Mouse (Mus musculus): ENCODE measurements around the gene Wapl.

Gene Wapl

DNA sequence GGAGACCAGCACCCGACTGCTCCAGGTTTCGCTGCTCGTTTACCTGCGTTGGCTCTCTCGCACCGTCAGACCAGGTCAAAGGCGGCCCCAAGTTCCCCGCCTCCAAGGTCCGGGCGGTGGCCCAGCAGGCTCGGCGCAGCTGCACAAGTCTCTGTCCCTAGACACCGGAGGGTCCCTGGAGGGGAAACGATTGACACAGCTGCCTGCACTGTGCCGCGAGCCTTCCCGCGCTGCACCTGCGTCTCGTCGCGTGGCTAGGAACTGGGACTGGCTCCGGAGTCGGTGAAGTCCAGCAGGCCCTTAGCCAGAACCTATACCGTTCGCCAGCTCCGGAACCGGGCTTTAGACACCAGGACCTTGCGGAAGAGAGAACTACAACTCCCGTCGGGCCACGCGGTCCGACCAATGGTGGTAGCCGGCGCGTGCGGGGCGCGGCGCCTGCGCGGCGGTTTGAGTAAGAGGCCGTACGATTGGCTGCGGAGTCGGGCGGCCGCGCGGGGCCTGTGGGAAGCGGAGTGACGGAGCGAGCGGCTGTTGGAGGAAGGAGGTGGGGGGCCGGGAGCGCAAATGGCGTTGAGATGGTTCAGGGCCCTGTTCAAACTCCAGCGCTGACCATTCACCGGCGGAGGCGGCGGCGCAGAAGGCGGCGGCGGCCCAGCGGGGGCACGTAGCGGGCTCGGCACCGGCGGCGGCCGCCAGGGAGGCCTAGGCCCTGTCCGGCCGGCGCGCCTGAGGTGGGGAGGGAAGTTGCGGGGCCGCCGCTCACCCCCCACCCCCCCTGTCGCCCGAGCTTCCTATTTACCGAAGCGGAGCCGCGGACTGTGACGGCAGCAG is at the start of gene Wapl:
Gene Wapl, plus strand, starts transcription at position 534 of the 834 bp plus-strand sequence.
- ChIA-PET POLR2A (interaction anchor here in 3 of 4 experiments (0.6 to 7.5 kb wide), 28 partner anchors 10 to 363 kb away, joined by 3 to 73 read pairs (median 4); partner anchors contain the start of genes Glud1 (in 1 of the 3) and Shld2 (in 1 of the 3)), CTCF (interaction anchor here in 2 of 4 experiments (1.1 to 1.4 kb wide), 2 partner anchors 53 to 104 kb away, joined by 4 to 6 read pairs; no protein-coding TSS in a partner anchor)

DNA sequence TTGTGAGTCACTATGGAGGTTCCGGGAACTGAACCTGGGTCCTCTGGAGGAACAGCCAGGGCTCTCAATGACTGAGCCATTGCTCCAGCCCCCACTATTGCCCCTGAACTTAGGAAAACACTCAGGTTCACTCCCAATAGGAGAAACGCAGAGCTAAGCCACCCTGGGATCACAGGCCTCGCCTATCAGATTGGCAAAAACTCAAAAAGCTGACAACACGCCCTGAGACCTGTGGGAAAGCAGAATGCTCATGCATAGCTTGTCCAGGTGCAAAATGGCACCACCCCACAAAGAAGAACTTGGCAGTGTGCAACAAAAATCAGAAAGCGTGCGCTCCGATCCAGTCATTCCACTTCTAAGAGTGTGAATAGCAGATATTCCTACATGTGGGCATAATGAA is 46.9 kb upstream of the Wapl start:
- POLR2A ChIA-PET = interaction anchor here in 2 of 4 experiments (0.6 to 2.2 kb wide), 4 partner anchors 9 to 142 kb away, joined by 3 to 4 read pairs (median 4); no protein-coding TSS in a partner anchor
- CTCF ChIA-PET = interaction anchor here (0.6 to 1.8 kb wide), 5 partner anchors 8 to 46 kb away, joined by 3 read pairs; no protein-coding TSS in a partner anchor

DNA sequence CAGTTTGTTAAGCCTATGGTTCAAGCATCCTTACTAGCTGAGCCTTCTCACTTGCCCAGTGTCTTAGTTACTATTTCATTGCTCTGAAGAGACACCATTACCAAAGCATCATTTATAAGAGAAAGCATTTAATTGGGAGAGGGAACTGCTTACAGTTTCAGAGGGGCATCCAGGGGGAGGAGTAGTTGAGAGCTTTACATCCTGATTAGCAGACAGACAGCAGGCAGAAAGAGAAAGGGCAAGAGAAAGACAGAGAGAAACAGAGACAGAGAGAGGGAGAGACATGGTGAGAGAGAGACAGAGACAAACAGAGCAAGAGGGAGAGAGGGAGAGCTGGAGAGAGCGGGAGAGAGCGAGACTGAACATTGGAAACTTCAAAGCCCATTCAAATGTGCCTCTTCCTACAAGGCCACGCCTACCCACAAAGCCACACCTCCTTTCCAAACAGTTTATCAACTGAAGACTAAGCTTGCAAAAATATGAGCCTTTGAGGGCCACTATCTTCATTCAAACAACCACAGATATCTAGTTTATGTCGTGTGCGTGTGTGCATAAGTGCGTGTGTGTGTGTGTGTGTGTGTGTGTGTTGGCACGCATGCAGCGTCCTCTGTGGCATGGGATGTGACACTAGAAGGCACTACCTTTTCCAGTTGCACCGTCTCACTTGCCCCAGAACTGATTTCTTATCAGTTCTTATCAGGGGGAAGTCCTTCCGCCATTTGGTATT is 40.8 kb upstream of the Wapl start:
- ChIA-PET POLR2A (interaction anchor here (0.6 to 2.8 kb wide), 14 partner anchors 10 to 299 kb away, joined by 3 to 12 read pairs (median 4); no protein-coding TSS in a partner anchor), CTCF (interaction anchor here (0.5 to 1.8 kb wide), 9 partner anchors 12 to 121 kb away, joined by 3 to 5 read pairs (median 4); no protein-coding TSS in a partner anchor)

DNA sequence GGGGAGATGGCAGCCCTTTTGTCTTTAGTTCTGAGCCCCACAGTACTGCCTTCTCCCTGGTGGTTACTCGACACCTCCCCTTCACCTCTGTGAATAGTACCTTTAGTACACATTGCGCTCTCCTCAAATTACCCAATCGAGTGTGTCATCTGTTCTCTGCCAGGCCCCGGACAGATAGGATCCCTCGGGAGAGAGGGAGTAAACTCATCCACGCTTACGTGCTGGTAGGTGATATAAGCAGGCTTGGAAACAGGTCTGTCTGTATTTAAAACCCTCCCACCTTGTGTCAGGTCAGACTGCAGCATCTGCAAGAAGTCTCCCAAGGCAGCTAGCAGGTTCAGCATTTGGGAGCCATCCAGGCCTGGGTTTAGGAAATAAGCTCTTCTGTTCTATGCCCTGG is 38.5 kb upstream of the Wapl start:
- ChIA-PET POLR2A (no interaction called here), CTCF (no interaction called here)

DNA sequence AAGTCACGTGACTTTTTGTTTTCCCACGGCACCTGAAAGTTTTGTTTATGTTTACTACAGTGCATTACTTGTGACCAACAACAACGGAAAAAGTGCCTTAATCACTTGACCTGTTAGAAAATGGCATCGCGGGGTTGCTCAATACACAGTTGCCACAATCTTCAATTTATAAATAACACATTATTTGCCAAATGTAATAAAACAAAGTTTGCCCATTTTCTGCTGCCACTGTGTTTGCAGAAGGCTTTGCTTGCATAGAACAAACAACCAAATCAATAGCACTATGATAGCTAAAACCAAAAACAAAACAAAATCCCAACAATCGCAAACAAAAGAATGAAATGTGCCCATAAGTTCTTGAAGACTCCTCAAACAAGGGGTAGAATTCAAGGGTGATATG is 38.0 kb upstream of the Wapl start:
- CTCF ChIA-PET = no interaction called here
- POLR2A ChIA-PET = no interaction called here

DNA sequence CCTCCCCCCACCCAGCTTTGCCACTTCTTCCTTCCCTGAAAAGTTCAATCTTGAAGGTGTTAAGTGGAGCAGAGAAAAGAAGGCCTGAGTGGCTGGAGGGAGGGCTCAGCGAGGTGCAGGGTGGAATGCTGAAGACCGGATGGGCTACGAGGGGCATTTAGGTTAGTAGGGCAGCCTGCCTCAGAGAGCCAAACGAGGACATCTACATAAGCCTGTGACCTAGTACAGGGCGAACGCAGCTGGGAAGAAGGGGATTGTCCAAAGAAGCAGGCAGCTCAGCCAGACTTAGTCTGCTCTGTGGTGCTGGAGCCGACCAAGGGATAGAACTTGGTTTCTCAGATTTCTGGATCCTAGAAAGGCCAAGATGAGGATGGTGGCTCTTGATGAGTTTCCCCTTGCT is 29.6 kb upstream of the Wapl start:
- ChIA-PET CTCF (interaction anchor here in 2 of 4 experiments (1.0 to 2.1 kb wide), 2 partner anchors 25 to 32 kb away, joined by 3 to 7 read pairs; no protein-coding TSS in a partner anchor), POLR2A (interaction anchor here (0.7 to 2.0 kb wide), 9 partner anchors 13 to 627 kb away, joined by 3 to 6 read pairs (median 4); no protein-coding TSS in a partner anchor)

DNA sequence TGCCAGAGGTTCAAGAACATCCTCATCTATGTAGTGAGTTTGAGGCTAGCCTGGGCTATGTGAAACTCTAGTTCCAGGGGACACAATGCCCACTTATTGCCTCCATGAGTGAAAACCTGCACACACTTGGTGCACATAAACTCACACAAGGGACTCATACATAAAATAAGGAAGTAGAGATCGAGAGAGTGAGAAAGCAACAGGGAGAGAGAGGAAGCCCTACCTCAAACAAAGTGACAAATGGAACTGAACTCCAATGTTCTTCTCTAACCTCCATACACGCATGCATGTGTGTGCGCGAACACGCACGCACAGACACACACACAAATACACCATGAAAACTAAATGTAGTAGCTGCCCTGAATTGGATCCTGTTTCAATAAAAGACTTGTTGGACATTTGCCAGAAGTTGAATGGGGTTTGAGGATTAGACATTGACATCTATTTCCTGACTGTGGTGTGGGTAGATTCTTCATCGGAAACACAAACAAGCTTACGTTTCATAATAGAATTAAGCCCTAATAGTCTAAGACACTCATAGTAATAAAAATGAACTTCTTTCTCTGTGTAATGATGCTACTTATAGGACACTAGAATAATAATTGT is 25.8 kb upstream of the Wapl start:
- ChIA-PET CTCF (interaction anchor here in 1 of 4 experiments (0.6 kb wide), 1 partner anchor 9 kb away, joined by 4 read pairs; no protein-coding TSS in a partner anchor), POLR2A (interaction anchor here in 2 of 4 experiments (0.7 to 1.4 kb wide), 3 partner anchors 15 to 43 kb away, joined by 3 to 7 read pairs (median 5); no protein-coding TSS in a partner anchor)

DNA sequence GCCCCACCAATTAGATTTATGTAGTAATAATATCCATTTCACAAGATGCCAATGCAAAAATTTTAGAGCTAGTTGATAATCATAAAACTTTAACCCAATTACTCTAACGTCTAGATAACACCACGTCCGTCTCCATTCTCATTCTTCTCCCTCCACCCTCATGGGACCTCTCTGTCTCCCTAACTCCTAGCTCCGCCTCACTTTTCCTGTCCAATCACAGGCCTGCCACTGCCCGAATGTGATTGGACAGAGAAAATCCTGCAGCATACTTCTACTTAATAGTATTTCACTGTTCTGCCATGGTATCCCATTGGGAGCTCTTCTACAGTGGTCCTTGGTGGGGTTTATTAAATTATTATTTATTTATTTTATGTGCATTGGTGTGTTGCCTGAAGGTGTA is 16.6 kb upstream of the Wapl start:
- POLR2A ChIA-PET = interaction anchor here in 3 of 4 experiments (0.7 to 2.2 kb wide), 30 partner anchors 10 to 209 kb away, joined by 3 to 12 read pairs (median 4); partner anchors contain the start of genes Wapl (in 3 of the 3) and Bmpr1a (in 1 of the 3)
- CTCF ChIA-PET = interaction anchor here in 2 of 4 experiments (0.6 to 1.8 kb wide), 5 partner anchors 9 to 913 kb away, joined by 3 to 10 read pairs (median 4); no protein-coding TSS in a partner anchor

DNA sequence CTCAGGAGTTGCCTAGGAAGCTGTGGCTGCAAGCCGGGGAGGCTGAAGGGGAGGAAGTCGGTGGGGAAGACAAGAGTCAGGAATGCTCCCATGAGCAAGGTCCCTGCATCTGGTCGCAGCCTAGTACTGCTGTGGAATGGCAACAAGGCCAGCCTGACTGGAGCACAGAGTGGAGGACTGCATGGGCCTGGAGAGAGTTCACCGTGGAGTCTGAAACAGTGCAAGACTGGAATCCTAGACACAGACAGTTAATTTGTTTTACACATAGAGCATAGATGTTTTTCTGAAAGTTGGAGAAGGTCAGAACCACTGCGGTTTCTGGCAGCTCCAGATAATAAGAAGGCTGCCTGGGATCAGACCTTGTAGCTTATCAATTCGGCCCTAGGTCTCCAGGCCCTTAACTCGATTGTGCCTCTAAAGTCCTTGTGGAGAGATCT is 13.4 kb upstream of the Wapl start:
- ChIA-PET CTCF (interaction anchor here in 2 of 4 experiments (0.9 to 1.4 kb wide), 4 partner anchors 9 to 108 kb away, joined by 3 to 7 read pairs (median 4); no protein-coding TSS in a partner anchor), POLR2A (interaction anchor here (0.7 to 4.8 kb wide), 17 partner anchors 9 to 200 kb away, joined by 3 to 46 read pairs (median 4); partner anchors contain the start of gene Wapl (in 1 of the 4))

DNA sequence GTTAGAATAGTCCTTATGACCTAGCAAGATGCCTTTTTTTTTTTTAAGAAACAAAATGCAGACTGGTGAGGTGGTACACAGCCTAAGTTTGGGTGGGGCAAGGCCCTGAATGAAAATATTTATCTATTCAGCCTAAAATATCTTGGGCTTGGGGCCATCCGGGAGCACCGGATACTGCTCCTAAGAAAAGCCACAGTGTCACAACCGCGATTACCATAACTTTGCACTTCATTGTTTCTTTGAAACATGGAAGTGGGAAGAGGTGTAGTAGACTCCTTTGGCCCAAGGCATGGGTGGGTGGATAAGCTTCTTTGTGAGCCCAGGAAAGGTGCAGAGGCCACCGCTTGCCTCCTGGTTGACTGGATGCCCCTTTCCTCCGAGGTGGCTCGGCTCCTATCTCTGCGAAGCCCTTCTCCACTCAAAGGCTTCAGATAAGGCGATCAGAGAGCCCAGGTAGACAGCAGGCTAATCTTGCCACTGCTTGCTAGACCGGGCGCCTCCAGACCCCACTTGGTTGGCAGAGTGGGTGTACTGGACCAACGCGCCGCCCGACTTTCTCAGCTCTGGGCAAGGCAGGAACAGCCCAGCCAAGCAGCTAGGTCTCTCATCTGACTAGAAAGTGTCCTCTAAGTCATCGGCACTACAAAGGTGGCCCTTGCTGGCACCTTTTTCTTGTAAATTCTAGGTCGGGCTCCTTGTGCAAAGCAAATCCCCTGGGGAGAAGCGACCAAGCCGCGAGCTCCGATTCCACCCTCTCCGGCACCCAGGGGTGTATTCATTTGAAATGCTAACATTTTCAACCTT is 12.7 kb upstream of the Wapl start:
- CTCF ChIA-PET = interaction anchor here in 2 of 4 experiments (0.6 to 1.4 kb wide), 5 partner anchors 9 to 108 kb away, joined by 3 to 7 read pairs (median 4); no protein-coding TSS in a partner anchor

DNA sequence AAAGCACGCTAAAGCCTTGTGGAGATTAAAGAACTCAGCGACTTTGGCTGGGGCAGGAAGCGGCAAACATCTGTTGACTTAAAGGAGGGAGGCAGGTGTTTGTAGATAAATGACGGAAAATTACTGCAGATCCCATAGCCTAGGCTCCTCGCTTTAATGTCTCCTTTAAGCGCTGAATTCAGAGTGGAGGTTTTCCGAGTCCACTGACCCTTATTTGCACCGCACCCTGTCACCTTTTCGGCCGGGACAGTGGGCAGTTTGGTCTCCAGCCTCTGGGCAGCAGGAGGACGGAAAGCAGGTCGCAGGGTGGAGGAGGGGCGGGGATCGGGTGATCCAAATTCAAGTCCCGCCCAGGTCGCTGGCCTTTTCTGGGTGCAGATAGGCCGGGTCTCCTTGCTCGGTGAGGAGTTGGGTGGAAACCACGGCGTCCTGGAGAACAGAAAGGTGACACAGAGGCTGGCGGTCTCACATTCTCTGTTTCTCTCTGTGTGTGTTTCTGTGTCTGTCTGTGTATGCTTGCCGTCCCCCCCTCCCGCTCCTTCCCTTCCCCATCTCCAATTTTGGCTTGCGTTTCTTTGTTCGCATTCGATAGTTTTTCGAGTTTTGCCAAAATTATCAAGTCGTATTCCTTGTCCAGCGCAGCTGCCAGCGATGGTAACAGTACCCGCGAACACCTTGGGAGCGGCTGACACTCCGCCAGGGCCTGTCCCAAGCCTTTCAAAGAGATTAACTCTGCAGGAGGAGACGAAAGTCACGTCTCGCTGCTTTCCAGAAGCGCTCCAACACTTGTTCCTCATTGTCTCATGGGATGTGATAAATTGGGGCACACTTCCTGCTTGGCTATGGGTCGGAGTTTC is 11.9 kb upstream of the Wapl start:
- ChIA-PET POLR2A (interaction anchor here (0.6 to 4.8 kb wide), 29 partner anchors 10 to 660 kb away, joined by 3 to 46 read pairs (median 4); partner anchors contain the start of gene Wapl (in 3 of the 4)), CTCF (interaction anchor here in 2 of 4 experiments (1.1 to 1.3 kb wide), 2 partner anchors 45 to 107 kb away, joined by 4 to 19 read pairs; no protein-coding TSS in a partner anchor)

More for the DNA sequence above, 12.7 kb upstream of the Wapl start:
- POLR2A ChIA-PET = interaction anchor here (0.6 to 4.8 kb wide), 27 partner anchors 9 to 289 kb away, joined by 3 to 46 read pairs (median 3); partner anchors contain the start of gene Wapl (in 1 of the 4)

DNA sequence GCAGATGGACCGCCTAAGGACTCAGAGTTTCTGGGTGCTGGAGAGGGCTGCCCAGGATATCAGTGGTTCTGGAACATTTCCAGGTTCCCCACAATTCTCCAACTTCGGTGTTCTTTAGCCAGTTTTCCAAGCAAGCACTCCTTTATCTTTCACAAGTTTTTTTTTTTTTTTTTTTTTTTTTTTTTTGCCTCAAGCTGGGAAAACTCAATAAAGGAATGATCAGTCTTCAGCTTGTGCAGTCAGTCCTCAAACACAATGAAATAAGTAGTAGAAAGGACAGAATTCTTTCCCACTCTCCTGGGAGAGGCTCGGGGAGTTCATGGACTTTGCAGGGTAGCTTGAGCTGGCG is 11.3 kb upstream of the Wapl start:
- POLR2A ChIA-PET = interaction anchor here (0.6 to 4.8 kb wide), 21 partner anchors 10 to 660 kb away, joined by 3 to 46 read pairs (median 4); partner anchors contain the start of gene Wapl (in 3 of the 4)
- CTCF ChIA-PET = interaction anchor here in 1 of 4 experiments (1.1 kb wide), 1 partner anchor 107 kb away, joined by 19 read pairs; no protein-coding TSS in a partner anchor

DNA sequence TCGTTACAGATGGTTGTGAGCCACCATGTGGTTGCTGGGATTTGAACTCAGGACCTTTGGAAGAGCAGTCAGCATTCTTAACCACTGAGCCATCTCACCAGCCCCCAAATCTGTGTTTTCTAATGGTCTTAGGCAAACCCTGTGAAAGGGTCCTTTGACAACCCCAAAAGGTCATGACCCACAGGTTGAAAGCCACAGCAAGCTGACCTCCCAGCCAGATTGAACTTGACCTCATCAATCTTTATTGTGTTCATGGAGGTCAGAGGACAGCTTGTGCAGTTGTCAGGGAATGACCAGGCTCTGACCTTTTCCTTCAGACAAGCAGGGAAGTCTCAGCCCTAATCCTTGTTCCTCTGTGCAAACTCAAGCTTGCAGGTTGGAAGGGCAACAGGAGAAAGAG is 10.3 kb upstream of the Wapl start:
- ChIA-PET POLR2A (interaction anchor here in 3 of 4 experiments (0.7 to 4.8 kb wide), 19 partner anchors 9 to 301 kb away, joined by 3 to 46 read pairs (median 4); partner anchors contain the start of gene Wapl (in 2 of the 3)), CTCF (interaction anchor here in 1 of 4 experiments (1.0 kb wide), 1 partner anchor 105 kb away, joined by 3 read pairs; no protein-coding TSS in a partner anchor)

DNA sequence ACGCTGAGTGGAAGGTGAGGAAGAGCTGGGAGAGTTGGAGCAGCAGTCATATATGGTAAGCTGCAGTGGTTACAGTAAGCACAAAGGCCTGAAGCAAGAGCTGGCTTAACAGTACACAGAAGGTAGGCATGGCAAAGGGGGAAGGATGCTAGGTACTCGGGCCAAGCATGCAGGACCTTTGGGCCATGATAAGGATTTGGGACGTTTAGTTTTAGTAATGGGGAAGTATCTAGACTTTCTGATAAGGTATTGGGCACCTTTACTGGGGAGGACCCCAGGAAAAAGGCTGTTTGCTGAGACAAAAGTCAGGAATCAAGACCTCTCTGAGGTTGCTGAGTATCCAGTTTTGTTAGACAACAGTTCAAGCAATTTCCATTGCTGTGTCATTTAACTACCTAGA is 4.6 kb upstream of the Wapl start:
- POLR2A ChIA-PET = interaction anchor here in 3 of 4 experiments (0.5 to 7.5 kb wide), 16 partner anchors 7 to 109 kb away, joined by 3 to 46 read pairs (median 6); no protein-coding TSS in a partner anchor
- CTCF ChIA-PET = interaction anchor here in 2 of 4 experiments (0.7 to 3.0 kb wide), 5 partner anchors 8 to 52 kb away, joined by 3 to 10 read pairs (median 4); no protein-coding TSS in a partner anchor

DNA sequence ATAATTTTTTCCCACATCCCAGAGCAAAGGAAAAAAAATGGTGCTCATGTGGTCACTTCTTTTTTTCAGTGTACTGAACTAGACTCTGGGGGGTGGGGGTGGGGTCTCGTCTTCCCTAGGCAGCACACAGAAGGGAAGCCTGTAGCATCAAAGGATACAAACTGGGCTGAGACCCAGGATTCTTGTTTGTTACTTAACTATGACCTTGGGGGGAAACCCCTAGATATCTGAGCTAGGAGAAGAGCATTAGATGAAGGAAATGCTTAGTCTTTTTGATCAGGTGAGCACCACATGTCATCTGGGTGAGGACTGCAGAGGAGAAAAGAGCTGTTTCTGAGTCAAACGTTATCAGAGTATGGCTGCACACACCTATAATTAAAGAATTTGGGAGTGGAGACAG is 3.5 kb upstream of the Wapl start:
- ChIA-PET POLR2A (interaction anchor here (0.6 to 7.5 kb wide), 23 partner anchors 8 to 310 kb away, joined by 3 to 46 read pairs (median 5); no protein-coding TSS in a partner anchor), CTCF (interaction anchor here in 3 of 4 experiments (0.5 to 3.0 kb wide), 6 partner anchors 10 to 1485 kb away, joined by 4 to 10 read pairs (median 4); no protein-coding TSS in a partner anchor)

Measured in embryonic stem cell, embryonic (primary cell).